Mouse (Mus musculus): Measurements from ENCODE around the gene Znhit1.

Znhit1 gene

DNA sequence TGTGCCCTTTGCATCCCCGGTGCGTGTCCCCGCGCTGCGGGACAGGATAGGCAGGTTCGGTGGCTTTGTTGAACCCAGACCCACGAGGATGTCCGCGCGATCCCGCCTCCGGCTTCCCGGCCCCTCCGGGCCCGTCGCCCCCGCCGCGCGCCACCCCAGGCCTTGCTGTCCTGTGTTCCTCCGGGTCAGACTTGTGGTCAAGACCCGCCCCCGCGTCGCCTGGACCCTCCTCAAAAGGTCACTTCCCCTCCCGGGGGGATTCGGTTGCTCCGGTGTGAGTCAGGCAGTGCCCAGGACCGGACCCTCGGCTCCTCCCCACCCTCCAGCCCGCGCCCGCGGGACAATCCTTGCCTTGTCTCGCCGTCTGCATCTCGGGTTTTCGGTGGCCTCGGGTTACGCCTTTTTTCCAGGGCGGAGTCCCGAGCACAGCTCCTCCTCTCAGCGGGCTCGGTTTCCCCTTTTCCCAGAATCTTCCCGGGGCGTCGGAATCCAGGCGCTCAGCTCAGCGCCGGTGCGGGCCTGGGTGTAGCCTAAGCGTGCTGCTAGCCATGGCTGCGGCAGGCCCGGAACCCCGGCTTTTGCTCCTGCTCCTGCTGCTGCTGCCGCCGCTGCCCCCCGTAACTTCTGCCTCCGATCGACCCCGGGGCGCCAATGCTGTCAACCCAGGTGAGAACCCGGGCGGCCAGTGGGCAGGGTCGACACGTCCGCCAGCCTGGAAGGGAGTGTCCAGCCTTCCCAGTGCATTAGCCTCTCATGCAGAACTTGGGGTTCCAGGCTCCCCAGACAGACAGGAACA, 485 bp downstream of the Znhit1 start:
- in situ Hi-C loops (cut with MboI, MseI), result no loop called here

DNA sequence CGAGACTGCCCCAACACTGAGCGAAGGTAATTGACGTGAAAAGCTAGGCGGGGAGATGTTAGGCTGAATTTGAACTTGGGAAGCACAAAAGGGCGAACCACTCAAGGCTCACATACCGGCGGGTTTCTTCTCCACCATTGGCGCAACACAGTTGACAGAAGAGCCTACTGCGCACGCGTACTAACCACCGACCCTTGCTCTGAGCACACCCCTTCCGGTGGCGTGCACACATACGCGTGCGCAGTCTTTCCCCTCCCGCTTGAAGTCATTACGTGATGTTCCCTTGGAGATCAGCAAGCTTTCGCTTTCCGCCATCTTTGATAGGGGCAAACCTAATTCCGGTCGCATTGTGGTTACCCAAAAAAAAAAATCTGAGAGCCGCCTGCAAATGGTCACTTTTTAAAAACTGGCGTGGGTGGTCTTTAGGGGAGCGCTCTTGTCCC, 1.1 kb downstream of the Znhit1 start, which contains the start of gene Plod3:
Plod3 (plus strand) TSS at position 325 of the 443 bp plus-strand sequence.
- in situ Hi-C loops (cut with MboI, MseI), result no loop called here

DNA sequence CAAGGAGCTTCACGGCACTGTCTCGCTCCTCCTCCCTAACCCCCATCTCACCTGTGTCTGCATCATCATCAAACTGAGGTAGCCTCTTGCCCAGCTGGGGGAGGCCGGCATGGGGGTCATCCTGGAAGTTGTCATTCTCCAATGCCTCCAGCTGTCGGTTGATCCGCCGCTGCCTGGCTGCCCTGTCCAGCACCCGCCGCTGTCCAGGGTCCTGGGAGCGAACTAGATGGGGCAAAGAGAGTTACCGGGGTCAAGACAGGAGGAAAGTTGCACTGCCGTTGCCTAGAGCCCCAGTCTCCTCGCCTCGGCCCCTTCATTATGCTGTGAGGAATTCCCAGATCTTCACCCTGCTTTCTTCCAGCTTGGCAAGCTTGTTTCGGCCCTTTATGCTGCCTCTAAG, 3.0 kb downstream of the Znhit1 start:
- in situ Hi-C loops (cut with MboI, MseI), result no loop called here

DNA sequence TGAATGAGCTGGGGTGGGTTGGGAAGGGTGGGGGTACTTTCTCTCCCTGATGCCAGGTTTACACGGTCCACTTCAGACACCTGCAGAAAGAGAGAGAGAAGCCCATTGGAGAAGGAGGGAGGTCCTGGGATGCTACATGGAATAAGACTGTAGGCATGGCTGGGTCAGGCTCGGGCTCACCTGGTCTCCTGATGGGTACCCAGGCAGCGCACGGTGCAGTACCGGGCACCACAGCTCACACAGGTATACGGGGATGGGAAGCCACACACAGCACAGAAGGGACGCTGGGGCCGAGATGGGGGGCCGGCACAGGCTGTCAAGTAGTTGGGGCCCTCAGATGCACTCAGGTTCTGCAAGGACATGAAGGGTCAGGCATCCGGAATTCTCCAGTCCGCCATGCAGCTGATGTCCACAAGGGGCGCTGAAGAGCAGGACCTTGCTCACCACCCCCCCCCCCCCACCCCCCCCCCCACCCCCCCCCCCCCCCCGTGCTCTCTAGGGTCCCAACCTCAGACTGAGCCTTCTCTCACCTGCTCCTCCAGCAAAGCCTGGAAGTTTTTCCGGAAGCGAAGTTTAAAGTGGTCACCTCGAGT, 5.4 kb downstream of the Znhit1 start:
- in situ Hi-C loops (cut with MboI, MseI), result no loop called here

DNA sequence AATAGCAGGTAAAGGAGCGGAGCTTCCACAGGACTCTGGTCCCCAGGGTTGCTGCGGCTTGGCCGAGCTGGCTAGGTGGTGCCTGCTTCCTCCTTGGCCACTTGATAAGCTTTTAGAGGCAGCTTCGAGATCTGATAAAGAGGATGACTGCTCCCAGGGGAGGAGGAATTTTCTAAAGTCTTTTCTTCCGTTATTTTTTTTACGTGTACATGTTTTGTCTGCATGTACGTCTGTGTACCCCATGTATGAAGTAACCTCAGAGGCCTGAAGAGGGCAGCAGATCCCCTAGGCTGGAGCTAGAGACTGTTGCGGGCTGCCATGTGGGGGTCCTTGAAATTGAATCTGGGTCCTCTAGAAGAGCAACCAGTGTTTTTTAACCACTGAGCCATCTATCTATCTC, 6.8 kb downstream of the Znhit1 start:
- in situ Hi-C loops (cut with MboI, MseI), result no loop called here

DNA sequence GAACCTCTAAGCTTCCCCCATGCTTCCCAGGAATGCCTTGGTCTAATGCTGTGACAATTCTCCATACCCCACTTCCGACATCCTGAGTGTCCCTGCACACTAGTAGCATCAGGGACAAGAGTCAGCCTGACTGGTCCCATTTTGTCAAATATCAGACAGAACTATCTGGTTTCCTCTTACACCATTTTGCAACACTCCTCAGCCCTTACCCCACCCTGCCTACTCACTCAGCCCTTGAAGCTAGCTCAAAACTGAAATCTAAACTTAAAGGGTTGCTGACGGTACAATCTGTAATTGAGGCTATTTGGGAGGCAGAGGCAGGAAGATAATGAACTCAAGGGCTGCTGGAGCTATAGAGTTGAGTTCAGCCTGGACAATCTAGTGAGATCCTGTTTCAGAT, 8.1 kb downstream of the Znhit1 start:
- in situ Hi-C loops (cut with MboI, MseI), result no loop called here

DNA sequence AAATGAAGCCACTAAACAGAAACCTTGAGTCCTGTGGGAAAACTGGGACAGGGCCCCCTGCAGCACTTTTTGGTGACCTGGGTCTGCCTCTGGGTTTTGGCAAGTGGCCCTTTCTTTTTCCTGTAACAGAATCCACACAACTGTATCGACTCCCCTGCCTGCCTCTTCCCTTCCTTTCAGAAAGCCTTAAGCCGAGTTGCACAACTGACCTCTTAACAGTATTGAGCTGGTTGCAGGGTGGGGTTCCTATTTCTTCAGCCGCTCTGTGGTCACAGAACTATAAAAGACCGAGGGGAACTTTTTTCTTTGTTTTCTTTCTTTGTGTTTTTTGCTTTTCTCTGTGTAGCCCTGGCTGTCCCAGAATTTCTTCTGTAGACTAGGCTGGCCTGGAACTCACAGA, 10.1 kb downstream of the Znhit1 start:
- in situ Hi-C loops (cut with MboI, MseI), result no loop called here

DNA sequence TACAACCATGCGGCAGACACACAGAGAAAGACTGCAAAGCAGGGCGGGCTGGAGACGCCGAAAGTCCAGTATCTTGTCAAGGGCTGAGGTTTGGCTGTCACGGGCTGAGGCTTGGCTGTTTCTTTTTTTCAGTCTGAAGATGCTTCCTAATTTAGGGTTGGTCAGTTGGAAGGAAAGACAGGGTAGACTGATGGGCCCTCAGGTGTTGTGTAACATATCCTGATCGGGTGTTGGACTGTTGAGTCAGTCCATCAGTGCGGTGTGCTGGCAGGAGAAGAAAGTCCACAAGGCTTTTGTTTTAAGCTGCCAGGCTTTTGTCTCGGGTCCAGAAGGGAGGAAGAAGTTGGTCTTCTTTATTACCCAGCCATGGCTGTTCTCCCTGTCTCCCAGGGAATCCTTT, 14.2 kb downstream of the Znhit1 start:
- in situ Hi-C loops (cut with MboI, MseI), result loop anchor here in 1 of 2 experiments (5.0 kb wide), 1 partner anchor 41 kb away; no protein-coding TSS in a partner anchor

DNA sequence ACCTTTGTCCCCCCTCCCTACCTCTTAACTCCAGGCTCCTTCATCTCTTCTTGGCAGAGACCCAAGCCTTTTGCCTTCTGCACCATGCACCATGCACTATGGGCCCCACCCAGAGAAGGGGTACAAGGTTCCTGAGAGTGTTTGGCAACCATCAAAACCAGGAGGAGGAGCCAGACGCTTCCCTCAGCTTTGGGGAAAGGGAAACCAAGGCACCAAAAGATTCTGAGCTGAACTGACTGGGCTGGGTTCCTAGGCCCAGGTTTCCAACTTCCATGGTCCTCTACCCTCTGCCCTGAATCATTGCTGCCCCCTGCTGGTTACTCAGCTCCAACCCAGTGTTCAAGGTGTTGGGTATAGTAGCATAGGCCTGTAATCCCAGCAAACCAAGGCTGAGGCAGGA, 17.1 kb downstream of the Znhit1 start:
- in situ Hi-C loops (cut with MboI, MseI), result loop anchor here in 1 of 2 experiments (5.0 kb wide), 1 partner anchor 38 kb away; no protein-coding TSS in a partner anchor

DNA sequence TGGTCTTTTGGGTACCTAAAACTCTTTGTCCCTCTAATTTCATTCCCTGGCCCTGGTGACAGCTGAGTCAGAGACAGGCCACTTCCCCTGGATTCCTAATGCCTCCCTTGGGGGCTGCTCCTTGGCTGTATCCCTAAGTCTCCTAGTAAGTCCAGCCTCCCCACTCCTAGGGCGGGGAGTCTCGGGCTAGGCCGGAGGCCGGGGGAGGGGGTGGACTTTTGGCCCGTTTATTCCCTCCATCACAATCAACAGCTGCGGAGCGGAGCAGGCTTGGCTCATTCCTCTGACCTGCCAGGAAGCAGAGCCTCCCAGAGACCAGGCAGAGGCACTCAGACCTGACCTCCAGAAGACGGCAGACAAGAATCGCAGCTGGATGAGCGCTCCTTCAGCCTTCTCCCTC, 20.2 kb downstream of the Znhit1 start:
- in situ Hi-C loops (cut with MboI, MseI), result loop anchor here in 1 of 2 experiments (10.0 kb wide), 1 partner anchor 1433 kb away; no protein-coding TSS in a partner anchor

DNA sequence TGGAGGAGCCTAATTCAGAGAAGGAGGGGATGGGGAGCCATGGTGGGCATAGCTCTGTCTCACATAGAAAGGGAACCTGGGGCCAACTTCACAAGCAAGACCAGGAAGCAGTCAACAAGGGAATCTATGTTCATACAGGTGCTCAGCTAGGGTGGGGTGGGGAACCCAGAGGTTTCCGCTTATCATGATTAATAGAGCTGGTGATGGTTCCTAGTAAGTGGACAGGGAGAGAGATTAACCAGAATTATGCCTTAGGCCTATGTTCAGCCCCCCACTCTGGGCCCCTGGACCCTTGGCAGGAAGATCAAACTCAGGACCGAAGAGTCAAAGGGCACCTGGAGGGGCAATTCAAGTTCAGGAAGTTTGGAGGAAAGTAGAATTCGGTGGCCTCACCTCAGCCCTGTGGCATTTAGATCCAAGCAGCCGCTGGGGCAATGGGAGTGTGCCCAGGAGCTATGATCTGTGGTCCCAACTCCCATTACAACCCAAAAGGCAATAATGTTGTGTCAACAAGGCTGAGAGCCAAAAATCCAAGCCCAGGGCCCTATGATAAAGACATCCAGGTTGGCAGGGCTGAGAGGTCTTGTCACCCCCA, 20.9 kb downstream of the Znhit1 start:
- in situ Hi-C loops (cut with MboI, MseI), result loop anchor here in 1 of 2 experiments (10.0 kb wide), 1 partner anchor 1432 kb away; no protein-coding TSS in a partner anchor

DNA sequence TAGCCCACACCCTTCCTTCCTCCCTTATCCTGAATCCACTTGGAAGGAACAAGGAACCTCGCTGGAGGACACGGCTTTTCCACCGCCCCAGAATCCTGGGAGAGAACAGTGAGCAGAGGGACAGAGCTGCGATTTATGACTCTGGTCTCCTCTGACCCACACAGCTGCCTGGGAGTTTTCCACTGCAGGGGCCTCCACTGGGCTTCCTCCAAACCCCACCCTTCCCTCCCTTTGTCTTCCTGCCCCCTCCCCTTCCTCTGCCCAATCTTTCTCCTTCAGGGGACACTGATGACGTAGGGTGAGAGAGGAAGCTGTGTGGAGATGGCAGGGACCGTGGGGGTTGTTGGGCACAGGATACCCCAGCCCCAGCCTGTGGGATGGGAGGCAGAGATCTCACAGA, 21.5 kb downstream of the Znhit1 start, which contains the start of gene Cldn15:
Cldn15 (plus strand) TSS at position 286 of the 400 bp plus-strand sequence.
- in situ Hi-C loops (cut with MboI, MseI), result loop anchor here in 1 of 2 experiments (10.0 kb wide), 1 partner anchor 1432 kb away; no protein-coding TSS in a partner anchor

DNA sequence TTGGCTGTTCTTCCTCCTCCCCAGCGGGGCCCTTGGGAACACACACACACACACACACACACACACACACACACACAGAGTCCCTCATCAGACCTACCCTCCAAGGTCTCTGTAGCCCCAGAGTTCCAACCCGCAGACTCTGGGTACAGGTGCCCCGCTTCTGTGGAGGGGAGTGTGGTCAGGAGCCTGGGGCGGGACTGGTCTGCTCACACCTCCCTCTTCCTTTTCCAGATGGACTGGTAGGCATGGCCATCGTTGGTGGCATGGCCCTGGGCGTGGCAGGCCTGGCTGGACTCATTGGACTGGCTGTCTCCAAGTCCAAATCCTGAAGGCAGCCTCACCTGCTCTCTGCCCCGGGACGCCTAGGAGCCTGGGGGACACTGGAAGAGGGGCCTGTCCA, 22.1 kb downstream of the Znhit1 start:
- in situ Hi-C loops (cut with MboI, MseI), result loop anchor here in 1 of 2 experiments (10.0 kb wide), 1 partner anchor 1431 kb away; no protein-coding TSS in a partner anchor

DNA sequence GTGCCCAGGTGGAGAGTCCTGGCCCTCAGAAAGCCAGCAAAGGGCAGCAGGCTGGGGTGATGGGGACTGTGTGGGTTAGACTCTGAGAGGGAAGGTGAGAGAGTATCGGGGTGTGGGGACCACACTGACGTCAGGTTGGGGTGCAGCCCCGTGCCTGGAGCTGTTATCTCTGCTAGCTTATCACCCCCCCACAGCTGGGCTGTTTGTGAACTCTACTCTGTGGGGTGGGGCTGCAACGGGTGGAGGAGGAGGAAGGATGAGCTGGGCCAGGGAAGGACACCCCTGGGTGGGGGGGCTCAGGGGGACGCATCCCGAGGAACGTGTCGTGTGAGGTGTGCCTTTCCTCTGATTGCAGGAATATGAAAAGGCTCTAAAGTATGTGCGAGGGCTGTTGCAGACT, 22.6 kb downstream of the Znhit1 start:
- in situ Hi-C loops (cut with MboI, MseI), result loop anchor here in 1 of 2 experiments (10.0 kb wide), 1 partner anchor 1430 kb away; no protein-coding TSS in a partner anchor

DNA sequence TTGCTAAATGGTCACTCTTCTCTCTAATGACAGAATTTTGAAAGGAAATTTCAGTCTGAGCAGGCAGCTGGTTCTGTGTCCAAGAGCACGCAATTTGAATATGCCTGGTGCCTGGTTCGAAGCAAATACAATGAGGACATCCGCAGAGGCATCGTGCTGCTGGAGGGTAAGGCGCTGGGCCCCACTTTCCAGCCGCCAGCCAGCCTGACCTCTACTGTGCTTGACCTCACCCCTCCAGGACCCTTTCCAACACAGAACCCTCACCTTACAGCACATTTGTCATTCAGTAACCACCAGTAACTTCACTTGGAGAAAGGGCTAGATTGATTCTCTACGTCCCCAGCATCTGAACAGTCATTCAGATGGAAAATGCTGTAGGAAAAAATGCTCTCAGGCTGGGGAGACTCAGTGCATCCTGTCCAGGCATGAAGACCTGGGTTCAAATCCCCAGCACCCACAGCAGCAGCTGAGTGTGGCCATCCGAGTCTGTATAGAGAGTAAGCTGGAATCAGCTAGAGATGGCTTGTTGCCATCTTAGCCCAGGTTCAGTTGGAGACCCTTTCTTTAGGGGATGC, 24.8 kb downstream of the Znhit1 start:
- in situ Hi-C loops (cut with MboI, MseI), result loop anchor here in 1 of 2 experiments (10.0 kb wide), 1 partner anchor 1428 kb away; no protein-coding TSS in a partner anchor

DNA sequence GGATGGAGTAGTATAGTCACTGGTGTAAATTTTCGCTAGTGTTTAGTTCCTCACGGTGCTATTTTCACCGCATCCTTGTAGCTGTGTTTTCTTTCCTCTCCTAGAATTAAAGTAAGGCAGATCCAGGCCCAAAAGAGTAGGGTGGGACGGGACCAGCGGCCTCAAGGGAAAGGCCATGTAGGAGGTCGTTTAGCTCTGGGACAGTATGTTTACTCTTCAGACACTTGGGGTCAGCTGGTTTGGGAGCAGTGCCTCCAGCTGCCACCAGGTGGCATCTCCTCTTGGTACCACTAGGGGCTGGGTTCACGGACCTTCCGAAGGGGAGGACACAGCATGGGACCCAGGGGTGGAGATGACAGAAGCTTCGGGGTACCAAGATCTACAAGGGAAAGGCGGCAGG, 25.3 kb downstream of the Znhit1 start:
- in situ Hi-C loops (cut with MboI, MseI), result loop anchor here in 1 of 2 experiments (10.0 kb wide), 1 partner anchor 1428 kb away; no protein-coding TSS in a partner anchor

DNA sequence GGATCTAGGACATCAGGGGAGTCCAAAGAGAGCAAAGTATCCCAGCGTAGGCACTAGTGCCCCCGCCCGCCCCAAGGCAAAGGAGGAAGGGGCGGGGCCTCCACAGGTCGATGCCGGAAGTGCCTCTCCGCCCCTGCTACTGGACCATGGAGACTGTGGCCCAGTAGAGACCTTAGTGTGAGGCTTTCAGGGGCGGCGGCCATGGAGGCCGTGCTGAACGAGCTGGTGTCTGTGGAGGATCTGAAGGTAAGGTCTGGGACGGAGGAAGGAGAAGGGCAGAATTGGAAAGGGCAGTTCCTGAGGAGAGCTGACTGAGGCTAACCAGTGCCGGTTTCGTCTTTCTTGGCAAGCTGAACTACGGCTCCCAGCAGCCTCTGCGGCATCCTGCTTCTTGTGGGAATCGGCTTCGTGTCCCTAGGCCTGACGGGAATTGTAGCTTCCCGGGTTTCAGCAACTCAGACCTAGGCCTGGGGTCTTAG, 25.8 kb downstream of the Znhit1 start:
- in situ Hi-C loops (cut with MboI, MseI), result loop anchor here in 1 of 2 experiments (10.0 kb wide), 1 partner anchor 1427 kb away; no protein-coding TSS in a partner anchor

DNA sequence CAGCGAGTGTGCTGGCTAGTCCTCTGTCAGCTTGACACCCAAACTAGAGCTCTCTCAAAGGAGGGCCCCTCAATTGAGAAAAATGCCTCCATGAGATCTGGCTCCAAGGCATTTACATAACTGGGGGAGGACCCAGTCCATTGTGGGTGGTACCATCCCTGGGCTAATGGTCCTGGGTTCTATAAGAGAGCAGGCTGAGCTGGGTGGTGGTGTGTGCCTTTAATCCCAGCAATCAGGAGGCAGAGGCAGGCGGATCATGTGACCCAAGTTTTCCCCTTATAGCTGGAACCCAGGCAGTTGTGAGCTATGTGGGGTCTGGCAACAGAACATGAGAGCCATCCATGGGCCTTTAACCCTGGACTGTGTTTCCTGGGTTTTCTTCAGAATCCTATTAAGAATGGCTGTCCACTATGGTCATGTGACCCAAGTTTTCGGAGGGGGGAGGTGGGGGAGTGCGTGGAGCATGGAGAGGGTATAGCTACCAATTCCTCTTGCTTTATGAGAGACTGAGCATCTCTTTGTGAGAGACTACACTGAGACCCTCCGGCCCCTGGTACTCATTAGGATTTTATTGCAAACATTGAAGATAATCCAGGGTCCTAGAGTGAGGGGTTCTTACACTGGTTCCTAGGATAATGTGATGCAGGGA, 26.4 kb downstream of the Znhit1 start:
- in situ Hi-C loops (cut with MboI, MseI), result loop anchor here in 1 of 2 experiments (10.0 kb wide), 1 partner anchor 1427 kb away; no protein-coding TSS in a partner anchor

DNA sequence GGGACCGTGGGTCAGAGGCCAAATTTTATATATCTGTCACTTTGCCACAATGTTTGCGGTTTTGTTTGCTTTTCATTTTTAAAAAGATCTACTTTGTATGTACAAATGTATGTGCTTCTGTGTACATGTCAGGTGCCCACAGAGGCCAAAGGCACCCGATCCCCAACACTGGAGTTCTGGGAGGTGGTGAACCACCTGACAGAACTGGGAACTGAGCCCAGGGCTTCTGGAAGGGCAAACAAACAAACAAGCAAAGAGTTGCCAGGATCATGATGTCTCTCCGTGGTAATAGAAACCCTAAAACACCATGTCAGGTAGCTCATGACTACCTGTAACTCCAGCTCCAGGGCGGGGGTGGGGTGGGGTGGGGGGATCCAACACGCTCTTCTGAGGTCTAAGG, 27.8 kb downstream of the Znhit1 start:
- in situ Hi-C loops (cut with MboI, MseI), result loop anchor here in 1 of 2 experiments (10.0 kb wide), 1 partner anchor 1425 kb away; no protein-coding TSS in a partner anchor

DNA sequence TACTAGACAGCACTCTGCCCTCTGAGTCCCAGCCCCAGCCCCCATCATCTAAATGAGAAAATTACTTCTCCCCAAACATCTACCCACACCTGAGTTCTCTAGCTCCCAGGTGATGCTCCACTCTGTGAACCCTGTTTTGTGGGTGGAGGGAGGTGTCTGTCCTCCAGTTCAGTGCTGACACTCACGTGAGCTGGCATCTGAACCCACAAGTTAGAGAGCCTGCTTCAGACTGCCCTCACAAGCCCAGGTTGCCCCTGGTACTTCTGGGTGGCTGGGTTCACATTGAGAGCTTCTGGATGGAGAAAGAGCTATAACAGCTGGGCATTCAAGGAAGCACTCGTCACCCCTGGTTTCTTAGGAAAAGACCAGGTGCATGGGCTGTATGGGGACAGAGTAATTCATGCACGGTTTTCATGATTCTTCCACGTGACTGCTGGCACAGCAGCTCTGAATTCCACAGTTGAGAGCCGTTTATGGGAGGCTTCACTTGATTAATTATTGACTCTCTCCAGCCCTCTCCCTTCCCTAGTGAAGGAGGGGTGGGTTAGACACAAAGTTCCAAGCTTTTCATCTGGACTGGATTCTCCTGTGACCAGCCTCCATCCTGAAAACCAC, 28.7 kb downstream of the Znhit1 start:
- in situ Hi-C loops (cut with MboI, MseI), result no loop called here

Data from T-helper 17 cell (primary cell).